Mouse (Mus musculus): ENCODE data around the gene Smad3. TPM values are rescaled to one million over a fixed set of nuclear protein-coding genes. Genes with fewer than 3 reads are reported as not detected.

Gene Smad3
- total and polyA plus RNA-seq, 3 experiments: 0.81 to 1.5 (median 1.2) TPM

DNA sequence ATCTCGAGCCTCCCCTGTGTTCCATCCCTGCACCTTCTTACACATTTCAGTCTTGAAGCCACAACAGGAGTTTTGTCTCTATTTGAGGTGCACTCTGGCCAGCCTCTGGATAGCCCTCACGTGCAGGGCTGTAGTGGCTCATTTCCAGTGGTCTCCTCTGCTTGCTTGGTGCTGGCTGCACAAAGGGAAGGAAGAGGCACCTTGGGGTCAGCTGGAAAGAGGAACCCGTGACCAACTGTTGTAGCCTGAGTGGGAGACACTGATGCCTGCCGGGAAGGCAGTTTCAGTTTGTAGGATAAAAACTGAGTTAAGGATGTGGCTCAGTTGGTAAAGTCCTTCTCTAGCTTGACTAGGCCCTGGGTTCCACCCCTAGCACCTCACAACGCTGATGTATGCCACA lies 145.8 kb downstream of the Smad3 start:
- Histone ChIP-seq H3K9ac (ENCODE audit: insufficient read depth, low read depth) (no peak overlapping the region), H3K4me3 (replicated peaks in 1 of 3; ENCODE audit: low read depth in 2 of 3, low read length in 2 of 3, poor library complexity in 1 of 3) (no peak overlapping the region), H3K4me2 (ENCODE audit: insufficient read depth, low read depth, poor library complexity, severe bottlenecking) (no peak overlapping the region), H3K27me3 (replicated peaks) (no peaks in the 10 kb centered on the region), H3K27ac (ENCODE audit: insufficient read depth, low read depth) (no peak overlapping the region), H3K36me3 (replicated peaks in 1 of 2; ENCODE audit: control insufficient read depth in 1 of 2, insufficient read depth in 1 of 2, low read length in 1 of 2) (peaks cover 5 to 60% of the 10 kb centered on the region in 2 experiments), H3K79me2 (replicated peaks; ENCODE audit: control insufficient read depth, extremely low read depth, insufficient read depth, poor library complexity, severe bottlenecking) (peaks cover 4% of the 10 kb centered on the region), H3K4me1 (ENCODE audit: control insufficient read depth in 1 of 2, insufficient read depth in 2 of 2) (peaks cover 6 to 58% of the 10 kb centered on the region in 2 experiments; a peak in 3 of 4 replicates), H3K9me3 (replicated peaks; ENCODE audit: low read length) (peaks cover 6% of the 10 kb centered on the region)
- in situ Hi-C loops (cut with MboI; ENCODE audit: low pct_ligation_motif_present, low pct_unique_long_range_greater_than_20kb, low sequenced_read_pairs): no loop called here
- TF ChIP-seq SIN3A (IDR thresholded peaks at IDR 0.05; ENCODE audit: low read length) (no peak), CHD2 (IDR thresholded peaks at IDR 0.05; ENCODE audit: low read length) (no peak), JUN (IDR thresholded peaks at IDR 0.05; ENCODE audit: insufficient read depth, low read depth, low read length) (no peak), JUND (conservative IDR thresholded peaks at IDR 0.05; ENCODE audit: low read depth, low read length) (no peak), BHLHE40 (IDR thresholded peaks at IDR 0.05; ENCODE audit: low read depth, low read length) (no peak), MYC (IDR thresholded peaks at IDR 0.05; ENCODE audit: low read depth, low read length) (no peak), ZKSCAN1 (IDR thresholded peaks at IDR 0.05; ENCODE audit: borderline replicate concordance, low read depth, low read length) (no peak), PAX5 (IDR thresholded peaks at IDR 0.05; ENCODE audit: low read length) (no peak), ZC3H11A (IDR thresholded peaks at IDR 0.05; ENCODE audit: low read depth, low read length) (no peak), CHD1 (IDR thresholded peaks at IDR 0.05; ENCODE audit: low read depth, low read length) (no peak), TBP (conservative IDR thresholded peaks at IDR 0.05; ENCODE audit: low read depth, low read length) (no peak), RAD21 (IDR thresholded peaks at IDR 0.05; ENCODE audit: low read depth, low read length) (no peak), ZMIZ1 (IDR thresholded peaks at IDR 0.05; ENCODE audit: low read depth, low read length) (no peak), UBTF (IDR thresholded peaks at IDR 0.05; ENCODE audit: low read depth, low read length) (no peak), GABPA (IDR thresholded peaks at IDR 0.05; ENCODE audit: insufficient replicate concordance, low read depth, low read length) (no peak), TCF12 (IDR thresholded peaks at IDR 0.05; ENCODE audit: low read depth, low read length) (no peak)
- dilution Hi-C loops (cut with MboI; ENCODE audit: extremely low pct_ligation_motif_present, extremely low pct_unique_long_range_greater_than_20kb, low sequenced_read_pairs): no loop called here
- DNase-seq (ENCODE audit: extremely low read depth): no peak

DNA sequence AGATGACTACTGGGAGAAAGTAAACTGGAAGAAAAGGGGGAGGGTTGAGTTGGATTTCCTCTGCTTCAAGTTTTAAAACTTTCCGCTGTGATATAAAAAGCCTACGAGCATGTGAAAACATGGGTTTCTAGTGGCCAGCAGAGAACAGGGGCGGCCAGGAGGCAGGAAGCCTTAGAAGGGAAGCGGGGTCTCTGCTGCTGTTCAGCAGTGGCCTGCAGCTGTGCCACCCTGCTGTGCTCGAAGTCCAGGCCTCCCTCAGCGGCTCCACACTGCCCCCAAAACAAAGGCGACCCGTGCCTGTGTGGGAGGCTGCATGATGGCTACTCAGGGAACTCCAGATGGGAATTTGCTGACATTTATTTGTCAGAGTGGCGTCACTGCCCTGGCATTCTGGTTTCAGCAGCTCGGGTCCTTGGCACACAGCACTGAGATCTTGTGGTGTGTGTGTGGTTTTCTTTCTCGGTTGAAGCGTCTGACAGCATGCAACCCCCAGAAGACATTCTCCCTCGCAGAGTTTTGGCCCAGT lies 146.9 kb downstream of the Smad3 start:
- in situ Hi-C loops (cut with MboI; ENCODE audit: low pct_ligation_motif_present, low pct_unique_long_range_greater_than_20kb, low sequenced_read_pairs) (no loop called here), dilution Hi-C loops (cut with MboI; ENCODE audit: extremely low pct_ligation_motif_present, extremely low pct_unique_long_range_greater_than_20kb, low sequenced_read_pairs) (no loop called here)
- no peak for DNase-seq (ENCODE audit: extremely low read depth)
- Histone ChIP-seq H3K9me3 (replicated peaks; ENCODE audit: low read length) (peaks cover 4% of the 10 kb centered on the region), H3K79me2 (replicated peaks; ENCODE audit: control insufficient read depth, extremely low read depth, insufficient read depth, poor library complexity, severe bottlenecking) (peaks cover 7% of the 10 kb centered on the region), H3K9ac (ENCODE audit: insufficient read depth, low read depth) (no peak overlapping the region), H3K36me3 (replicated peaks in 1 of 2; ENCODE audit: control insufficient read depth in 1 of 2, insufficient read depth in 1 of 2, low read length in 1 of 2) (peaks cover 0 to 56% of the 10 kb centered on the region in 2 experiments), H3K27me3 (replicated peaks) (no peaks in the 10 kb centered on the region), H3K27ac (ENCODE audit: insufficient read depth, low read depth) (no peak overlapping the region), H3K4me1 (ENCODE audit: control insufficient read depth in 1 of 2, insufficient read depth in 2 of 2) (peaks cover 6 to 58% of the 10 kb centered on the region in 2 experiments; a peak in 3 of 4 replicates), H3K4me3 (replicated peaks in 1 of 3; ENCODE audit: low read depth in 2 of 3, low read length in 2 of 3, poor library complexity in 1 of 3) (no peak overlapping the region), H3K4me2 (ENCODE audit: insufficient read depth, low read depth, poor library complexity, severe bottlenecking) (no peak overlapping the region)
- TF ChIP-seq RCOR1 (conservative IDR thresholded peaks at IDR 0.05; ENCODE audit: low read depth, low read length) (no peak), ZKSCAN1 (IDR thresholded peaks at IDR 0.05; ENCODE audit: borderline replicate concordance, low read depth, low read length) (no peak), CHD2 (IDR thresholded peaks at IDR 0.05; ENCODE audit: low read length) (no peak), MAFK (IDR thresholded peaks at IDR 0.05; ENCODE audit: insufficient replicate concordance, low read length) (no peak), JUND (conservative IDR thresholded peaks at IDR 0.05; ENCODE audit: low read depth, low read length) (no peak), JUN (IDR thresholded peaks at IDR 0.05; ENCODE audit: insufficient read depth, low read depth, low read length) (no peak), IRF4 (IDR thresholded peaks at IDR 0.05; ENCODE audit: low read depth, low read length) (no peak), TCF12 (IDR thresholded peaks at IDR 0.05; ENCODE audit: low read depth, low read length) (no peak)

Measured in CH12.LX (cell line).